Mouse (Mus musculus): Measurements from ENCODE around the gene Magi1. TPM values are rescaled to one million over a fixed set of nuclear protein-coding genes. Genes with fewer than 3 reads are reported as not detected.

Gene Magi1
- total and polyA plus RNA-seq, 3 experiments, result not detected

DNA sequence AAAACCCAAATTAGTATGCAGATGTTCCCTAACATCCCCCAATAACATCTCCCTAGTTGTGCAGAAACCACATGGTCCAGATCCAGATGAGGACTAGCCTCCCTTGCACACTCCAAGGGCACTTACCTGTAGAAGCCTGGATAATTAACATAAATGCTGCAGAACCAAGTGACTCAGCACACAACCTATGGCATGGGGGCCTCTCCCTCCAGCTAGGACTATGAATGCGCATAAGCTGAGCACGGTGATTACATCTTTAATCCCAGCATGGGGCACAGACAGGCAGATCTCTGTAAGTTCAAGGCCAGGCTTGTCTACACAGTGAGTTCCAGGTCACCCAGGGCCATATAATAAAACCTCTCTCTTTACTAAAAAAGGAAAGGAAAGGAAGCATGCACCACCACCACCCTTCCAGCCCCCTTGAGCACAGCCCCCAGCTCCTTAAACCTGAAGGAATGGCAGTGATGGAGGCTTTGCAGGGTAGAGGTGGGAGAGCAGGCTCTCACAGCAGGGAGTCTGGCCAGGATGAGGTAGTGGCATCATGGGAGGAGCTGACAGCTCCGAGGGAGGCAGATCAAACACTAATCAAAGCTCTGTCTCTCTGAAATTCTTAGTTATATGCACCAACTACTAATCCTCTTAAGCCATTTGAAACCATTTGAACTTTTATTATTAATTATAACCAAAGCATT lies 18.3 kb downstream of the Magi1 start:
- no peaks in the 10 kb centered on the region for H3K27me3 ChIP-seq (replicated peaks)
- no peaks in the 10 kb centered on the region for H3K4me1 ChIP-seq (ENCODE audit: control insufficient read depth in 1 of 2, insufficient read depth in 2 of 2)
- dilution Hi-C loops (cut with MboI; ENCODE audit: extremely low pct_ligation_motif_present, extremely low pct_unique_long_range_greater_than_20kb, low sequenced_read_pairs), result no loop called here
- DNase-seq (ENCODE audit: extremely low read depth), result no peak
- no peak overlapping the region for H3K4me3 ChIP-seq (replicated peaks in 1 of 3; ENCODE audit: low read depth in 2 of 3, low read length in 2 of 3, poor library complexity in 1 of 3)
- no peak overlapping the region for H3K27ac ChIP-seq (ENCODE audit: insufficient read depth, low read depth)
- no peak overlapping the region for H3K4me2 ChIP-seq (ENCODE audit: insufficient read depth, low read depth, poor library complexity, severe bottlenecking)
- H3K9ac ChIP-seq (ENCODE audit: insufficient read depth, low read depth), result no peak overlapping the region
- H3K79me2 ChIP-seq (replicated peaks; ENCODE audit: control insufficient read depth, extremely low read depth, insufficient read depth, poor library complexity, severe bottlenecking), result no peaks in the 10 kb centered on the region
- H3K9me3 ChIP-seq (replicated peaks; ENCODE audit: low read length), result peaks cover 76% of the 10 kb centered on the region
- H3K36me3 ChIP-seq (replicated peaks in 1 of 2; ENCODE audit: control insufficient read depth in 1 of 2, insufficient read depth in 1 of 2, low read length in 1 of 2), result no peaks in the 10 kb centered on the region
- in situ Hi-C loops (cut with MboI; ENCODE audit: low pct_ligation_motif_present, low pct_unique_long_range_greater_than_20kb, low sequenced_read_pairs), result no loop called here
- no peak for TF ChIP-seq ETS1 (conservative IDR thresholded peaks at IDR 0.05; ENCODE audit: low read depth, low read length)
- TF ChIP-seq ZNF384 (IDR thresholded peaks at IDR 0.05; ENCODE audit: low read depth, low read length), result no peak
- no peak for TF ChIP-seq ZKSCAN1 (IDR thresholded peaks at IDR 0.05; ENCODE audit: borderline replicate concordance, low read depth, low read length)
- no peak for TF ChIP-seq E2F4 (IDR thresholded peaks at IDR 0.05; ENCODE audit: insufficient replicate concordance, low read depth, low read length)
- TF ChIP-seq MXI1 (IDR thresholded peaks at IDR 0.05; ENCODE audit: low read depth, low read length), result no peak
- TF ChIP-seq NRF1 (IDR thresholded peaks at IDR 0.05; ENCODE audit: low read depth, low read length), result no peak
- TF ChIP-seq MAZ (IDR thresholded peaks at IDR 0.05; ENCODE audit: low read depth, low read length), result no peak
- TF ChIP-seq JUND (conservative IDR thresholded peaks at IDR 0.05; ENCODE audit: low read depth, low read length), result no peak
- TF ChIP-seq GABPA (IDR thresholded peaks at IDR 0.05; ENCODE audit: insufficient replicate concordance, low read depth, low read length), result no peak
- TF ChIP-seq EP300 (IDR thresholded peaks at IDR 0.05; ENCODE audit: low read length), result no peak
- TF ChIP-seq TBP (conservative IDR thresholded peaks at IDR 0.05; ENCODE audit: low read depth, low read length), result no peak
- no peak for TF ChIP-seq TCF12 (IDR thresholded peaks at IDR 0.05; ENCODE audit: low read depth, low read length)
- no peak for TF ChIP-seq HCFC1 (IDR thresholded peaks at IDR 0.05; ENCODE audit: low read depth, low read length)
- TF ChIP-seq RAD21 (IDR thresholded peaks at IDR 0.05; ENCODE audit: low read depth, low read length), result no peak
- no peak for TF ChIP-seq MAX (IDR thresholded peaks at IDR 0.05; ENCODE audit: low read length)
- TF ChIP-seq POLR2A (IDR thresholded peaks at IDR 0.05; ENCODE audit: low read depth, low read length), result no peak
- TF ChIP-seq ZMIZ1 (IDR thresholded peaks at IDR 0.05; ENCODE audit: low read depth, low read length), result no peak
- TF ChIP-seq ZC3H11A (IDR thresholded peaks at IDR 0.05; ENCODE audit: low read depth, low read length), result no peak
- no peak for TF ChIP-seq UBTF (IDR thresholded peaks at IDR 0.05; ENCODE audit: low read depth, low read length)
- no peak for TF ChIP-seq CHD2 (IDR thresholded peaks at IDR 0.05; ENCODE audit: low read length)

Data from CH12.LX (cell line).